Mouse (Mus musculus): ENCODE measurements around the gene Olfr1445. TPM values are rescaled to one million over a fixed set of nuclear protein-coding genes. Genes with fewer than 3 reads are reported as not detected.

Olfr1445 gene
- polyA plus RNA-seq (2015; fragmentation: Nextera tagmentation; extraction: Ambion mirVana) = not detected in 2 replicates

- WGBS (ENCODE audit: insufficient replicate concordance) = 62% methylated on average over 2 of the region's 2 CpGs
- no peaks in the 10 kb centered on the region for H3K4me1 ChIP-seq (replicated peaks)
- no peaks in the 10 kb centered on the region for H3K27me3 ChIP-seq
- H3K9me3 ChIP-seq (replicated peaks) = no peaks in the 10 kb centered on the region
- no peaks in the 10 kb centered on the region for H3K36me3 ChIP-seq
- no peak within 1 kb of the TSS for H3K4me2 ChIP-seq
- no peak within 1 kb of the TSS for H3K9ac ChIP-seq
- no peak within 1 kb of the TSS for H3K4me3 ChIP-seq (replicated peaks)
- no peak for ATAC-seq (ENCODE audit: low read depth)
- no peak for DNase-seq
- H3K27ac ChIP-seq = no peak within 1 kb of the TSS
Observed at GRCm38 (mm10) chr19:12883555-12883954, at the start of gene Olfr1445. Olfr1445 (plus strand) TSS chr19:12883855.

DNA sequence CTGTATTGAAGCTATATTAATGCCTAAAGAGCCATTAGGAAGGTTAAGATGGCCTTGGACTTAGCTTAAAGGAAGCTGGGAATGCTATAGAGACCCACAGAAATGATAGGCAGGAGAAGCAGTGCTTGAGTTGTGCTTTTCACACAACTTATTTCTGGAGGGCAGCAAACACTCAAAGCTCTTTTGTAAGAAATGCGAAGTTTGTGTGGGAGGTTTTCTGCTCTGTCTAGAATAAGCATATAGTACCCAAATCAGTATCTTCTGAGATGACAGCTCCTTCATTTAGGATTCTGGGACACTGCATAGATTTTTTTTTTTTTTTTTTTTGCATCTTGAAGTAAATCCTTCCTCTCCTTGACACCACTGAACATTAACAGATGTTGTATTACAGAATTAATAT, 45.1 kb upstream of the Olfr1445 start:
- Histone ChIP-seq H3K9ac (no peak overlapping the region), H3K4me1 (replicated peaks) (peaks cover 3% of the 10 kb centered on the region; the same call in 1 of the 2 replicates), H3K9me3 (replicated peaks) (no peaks in the 10 kb centered on the region), H3K27ac (no peak overlapping the region), H3K36me3 (no peaks in the 10 kb centered on the region), H3K4me2 (no peak overlapping the region), H3K27me3 (no peaks in the 10 kb centered on the region), H3K4me3 (replicated peaks) (no peak overlapping the region)
- no peak for DNase-seq
- no peak for ATAC-seq (ENCODE audit: low read depth)
- 74% methylated on average over 1 of the region's 1 CpGs for WGBS (ENCODE audit: insufficient replicate concordance)

- no peak within 1 kb of the TSS for H3K4me3 ChIP-seq (replicated peaks)
- H3K27ac ChIP-seq = no peak within 1 kb of the TSS
- no peaks in the 10 kb centered on the region for H3K9me3 ChIP-seq (replicated peaks)
- ATAC-seq (ENCODE audit: low read depth) (no peak), DNase-seq (no peak)
- no peak within 1 kb of the TSS for H3K9ac ChIP-seq
- no peaks in the 10 kb centered on the region for H3K36me3 ChIP-seq
- H3K4me1 ChIP-seq (replicated peaks) = no peaks in the 10 kb centered on the region
- no peak within 1 kb of the TSS for H3K4me2 ChIP-seq
- H3K27me3 ChIP-seq = no peaks in the 10 kb centered on the region
Observed at GRCm38 (mm10) chr19:12846382-12846781, 37.3 kb upstream of the Olfr1445 start, which contains the start of gene Gm5244. Gm5244 (plus strand) TSS chr19:12846682.

GRCm38 (mm10) chr19:12856983-12857382, 26.7 kb upstream of the Olfr1445 start, which contains the start of gene Olfr1444:
Olfr1444 (plus strand) TSS chr19:12857283.
- no peak within 1 kb of the TSS for H3K9ac ChIP-seq
- no peaks in the 10 kb centered on the region for H3K27me3 ChIP-seq
- ATAC-seq (ENCODE audit: low read depth) (no peak), DNase-seq (no peak)
- H3K4me1 ChIP-seq (replicated peaks) = no peaks in the 10 kb centered on the region
- WGBS (ENCODE audit: insufficient replicate concordance) = 33% methylated on average over 1 of the region's 1 CpGs
- no peaks in the 10 kb centered on the region for H3K9me3 ChIP-seq (replicated peaks)
- H3K4me2 ChIP-seq = no peak within 1 kb of the TSS
- H3K27ac ChIP-seq = no peak within 1 kb of the TSS
- no peaks in the 10 kb centered on the region for H3K36me3 ChIP-seq
- no peak within 1 kb of the TSS for H3K4me3 ChIP-seq (replicated peaks)

DNA sequence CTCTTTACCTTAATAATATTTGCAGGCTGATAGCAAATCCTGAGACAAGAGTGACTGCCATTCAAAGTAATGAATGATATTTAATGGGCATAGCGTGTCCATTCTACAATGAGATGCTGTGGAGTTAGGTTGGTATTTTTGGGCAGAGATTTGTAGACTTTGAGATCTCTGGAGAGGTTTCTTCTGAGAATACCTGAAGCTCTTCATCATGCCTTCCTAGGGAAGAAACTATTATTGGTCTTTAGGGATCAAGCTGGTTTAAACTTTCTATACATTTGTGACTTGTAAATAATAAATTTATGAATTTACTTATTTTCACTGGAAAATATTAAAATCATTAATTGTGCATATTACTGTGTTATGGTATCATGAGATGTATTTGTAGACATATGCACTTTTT, 9.8 kb downstream of the Olfr1445 start, which contains the start of gene Olfr1446:
Gene Olfr1446, minus strand, starts transcription at position 101 of the 400 bp plus-strand sequence.
- DNase-seq (no peak), ATAC-seq (ENCODE audit: low read depth) (no peak)
- H3K36me3 ChIP-seq = no peaks in the 10 kb centered on the region
- no peaks in the 10 kb centered on the region for H3K4me1 ChIP-seq (replicated peaks)
- H3K9ac ChIP-seq = no peak within 1 kb of the TSS
- no peak within 1 kb of the TSS for H3K27ac ChIP-seq
- no peaks in the 10 kb centered on the region; the same call in 1 of the 2 replicates for H3K9me3 ChIP-seq (replicated peaks)
- no peak within 1 kb of the TSS for H3K4me3 ChIP-seq (replicated peaks)
- H3K27me3 ChIP-seq = no peaks in the 10 kb centered on the region
- no peak within 1 kb of the TSS for H3K4me2 ChIP-seq
- 54% methylated on average over 1 of the region's 1 CpGs for WGBS (ENCODE audit: insufficient replicate concordance)

GRCm38 (mm10) chr19:12903643-12904042, 20.0 kb downstream of the Olfr1445 start, which contains the start of gene Olfr1447:
Olfr1447 (minus strand) TSS chr19:12903743.
- no peaks in the 10 kb centered on the region for H3K27me3 ChIP-seq
- no peak for ATAC-seq (ENCODE audit: low read depth)
- no peak for DNase-seq
- H3K9ac ChIP-seq = no peak within 1 kb of the TSS
- no peak within 1 kb of the TSS for H3K4me3 ChIP-seq (replicated peaks)
- H3K27ac ChIP-seq = no peak within 1 kb of the TSS
- H3K4me1 ChIP-seq (replicated peaks) = no peaks in the 10 kb centered on the region
- H3K4me2 ChIP-seq = no peak within 1 kb of the TSS
- no peaks in the 10 kb centered on the region for H3K36me3 ChIP-seq
- WGBS (ENCODE audit: insufficient replicate concordance) = 71% methylated on average over 1 of the region's 1 CpGs
- H3K9me3 ChIP-seq (replicated peaks) = no peaks in the 10 kb centered on the region; the same call in 1 of the 2 replicates

DNA sequence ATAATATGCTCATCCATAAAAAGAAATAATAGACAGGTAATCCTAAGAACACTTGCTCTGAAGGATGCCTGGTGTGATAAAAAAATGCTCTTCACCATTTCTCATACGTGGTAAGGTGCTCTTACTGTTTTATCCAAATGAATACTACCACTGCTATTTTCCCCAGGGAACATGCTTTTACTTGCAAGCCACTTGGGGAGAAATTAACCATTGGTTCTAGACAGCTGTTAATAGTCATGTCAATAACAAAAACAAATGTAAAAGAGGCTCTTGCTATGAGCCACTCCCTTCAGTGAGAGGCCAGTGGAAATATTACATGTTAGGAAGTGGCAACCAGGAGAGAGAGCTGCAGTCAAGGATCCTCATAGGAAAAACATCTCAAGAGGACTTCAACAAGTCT, 40.7 kb downstream of the Olfr1445 start, which contains the start of gene Olfr1448:
Gene Olfr1448, minus strand, starts transcription at position 101 of the 400 bp plus-strand sequence.
- WGBS (ENCODE audit: insufficient replicate concordance) = 48% methylated on average over 1 of the region's 1 CpGs
- Histone ChIP-seq H3K36me3 (no peaks in the 10 kb centered on the region), H3K4me2 (no peak within 1 kb of the TSS), H3K27me3 (no peaks in the 10 kb centered on the region), H3K9ac (no peak within 1 kb of the TSS), H3K4me1 (replicated peaks) (no peaks in the 10 kb centered on the region), H3K27ac (no peak within 1 kb of the TSS), H3K4me3 (replicated peaks) (no peak within 1 kb of the TSS), H3K9me3 (replicated peaks) (no peaks in the 10 kb centered on the region)
- ATAC-seq (ENCODE audit: low read depth) (no peak), DNase-seq (no peak)

DNA sequence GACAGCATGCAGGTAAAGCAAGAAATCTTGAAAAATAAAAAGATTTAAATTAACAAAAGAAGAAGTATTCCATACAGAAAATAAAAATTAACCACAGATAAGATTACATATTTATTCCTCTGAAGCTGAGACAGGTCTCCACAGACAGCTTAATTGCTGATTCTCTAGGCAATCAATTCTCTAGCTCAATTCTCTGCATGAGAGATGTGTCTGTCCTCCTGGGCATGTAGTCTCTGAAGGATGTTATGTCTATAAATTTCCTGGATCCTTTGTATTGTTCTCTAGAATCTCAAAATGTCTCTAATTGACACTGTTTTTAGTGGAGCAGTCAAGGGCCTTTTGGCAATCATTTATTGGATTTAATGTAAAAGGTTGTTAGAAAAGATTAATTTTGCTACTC, 46.9 kb downstream of the Olfr1445 start, which contains the start of gene Olfr1449:
Gene Olfr1449, plus strand, starts transcription at position 301 of the 400 bp plus-strand sequence.
- no peak within 1 kb of the TSS for H3K4me3 ChIP-seq (replicated peaks)
- ATAC-seq (ENCODE audit: low read depth) (no peak), DNase-seq (no peak)
- no peak within 1 kb of the TSS for H3K27ac ChIP-seq
- no peaks in the 10 kb centered on the region for H3K27me3 ChIP-seq
- no peaks in the 10 kb centered on the region for H3K4me1 ChIP-seq (replicated peaks)
- H3K4me2 ChIP-seq = no peak within 1 kb of the TSS
- no peaks in the 10 kb centered on the region for H3K36me3 ChIP-seq
- no peak within 1 kb of the TSS for H3K9ac ChIP-seq
- no peaks in the 10 kb centered on the region for H3K9me3 ChIP-seq (replicated peaks)

Other genes with a start within 250 kb of the Olfr1445 start
- not detected in 2 replicates for gene Olfr1442, start 213.4 kb upstream of the Olfr1445 start, polyA plus RNA-seq (2015; fragmentation: Nextera tagmentation; extraction: Ambion mirVana)
- not detected in 2 replicates for gene Olfr1443, start 205.7 kb upstream of the Olfr1445 start, polyA plus RNA-seq (2015; fragmentation: Nextera tagmentation; extraction: Ambion mirVana)
- 1.5 and 1.7 TPM in 2 replicates for gene Keg1, start 188.1 kb upstream of the Olfr1445 start, polyA plus RNA-seq (2015; fragmentation: Nextera tagmentation; extraction: Ambion mirVana)
- gene Cntf, start 118.2 kb upstream of the Olfr1445 start, polyA plus RNA-seq (2015; fragmentation: Nextera tagmentation; extraction: Ambion mirVana) = 0.69 and 0.81 TPM in 2 replicates
- gene Zfp91, start 87.7 kb upstream of the Olfr1445 start, polyA plus RNA-seq (2015; fragmentation: Nextera tagmentation; extraction: Ambion mirVana) = 8.4 and 9.2 TPM in 2 replicates
- 1.5 and 2.0 TPM in 2 replicates for gene Lpxn, start 87.7 kb upstream of the Olfr1445 start, polyA plus RNA-seq (2015; fragmentation: Nextera tagmentation; extraction: Ambion mirVana)
- not detected in 2 replicates for gene Gm5244, start 37.2 kb upstream of the Olfr1445 start, polyA plus RNA-seq (2015; fragmentation: Nextera tagmentation; extraction: Ambion mirVana)
- not detected in 2 replicates for gene Olfr1444, start 26.6 kb upstream of the Olfr1445 start, polyA plus RNA-seq (2015; fragmentation: Nextera tagmentation; extraction: Ambion mirVana)
- gene Olfr1446, start 9.7 kb downstream of the Olfr1445 start, polyA plus RNA-seq (2015; fragmentation: Nextera tagmentation; extraction: Ambion mirVana) = not detected in 2 replicates
- not detected in 2 replicates for gene Olfr1447, start 19.9 kb downstream of the Olfr1445 start, polyA plus RNA-seq (2015; fragmentation: Nextera tagmentation; extraction: Ambion mirVana)
- not detected in 2 replicates for gene Olfr1448, start 40.6 kb downstream of the Olfr1445 start, polyA plus RNA-seq (2015; fragmentation: Nextera tagmentation; extraction: Ambion mirVana)
- gene Olfr1449, start 47.0 kb downstream of the Olfr1445 start, polyA plus RNA-seq (2015; fragmentation: Nextera tagmentation; extraction: Ambion mirVana) = not detected in 2 replicates
- not detected in 2 replicates for gene Olfr1450, start 66.4 kb downstream of the Olfr1445 start, polyA plus RNA-seq (2015; fragmentation: Nextera tagmentation; extraction: Ambion mirVana)
- not detected in 2 replicates for gene Olfr1451, start 111.2 kb downstream of the Olfr1445 start, polyA plus RNA-seq (2015; fragmentation: Nextera tagmentation; extraction: Ambion mirVana)
- not detected in 2 replicates for gene Olfr1453, start 144.5 kb downstream of the Olfr1445 start, polyA plus RNA-seq (2015; fragmentation: Nextera tagmentation; extraction: Ambion mirVana)
- gene Olfr1454, start 176.8 kb downstream of the Olfr1445 start, polyA plus RNA-seq (2015; fragmentation: Nextera tagmentation; extraction: Ambion mirVana) = not detected in 2 replicates
- not detected in 2 replicates for gene Olfr1457, start 214.0 kb downstream of the Olfr1445 start, polyA plus RNA-seq (2015; fragmentation: Nextera tagmentation; extraction: Ambion mirVana)
- not detected in 2 replicates for gene Olfr1458, start 222.9 kb downstream of the Olfr1445 start, polyA plus RNA-seq (2015; fragmentation: Nextera tagmentation; extraction: Ambion mirVana)